Mouse (Mus musculus) spleen, adult 2 months (tissue): ENCODE measurements at regions not wholly inside any gene's neighbourhood (a gene's known extent, or its start where the extent isn't known, plus 50 kb on each side); places are given as distances from the start of the nearest gene placed in this dataset.

Experiments
- CTCF ChIP-seq: fragments of 200-500 bp; IDR thresholded peaks from 2 replicates; pipeline ENCODE4 v1.5.1; 2011; ENCODE audit warnings: mild to moderate bottlenecking, inconsistent platforms; ENCODE audit not compliant: insufficient read depth, insufficient read length, insufficient replicate concordance; ENCODE audit errors: extremely low read depth
- POLR2A ChIP-seq: fragments of 200-500 bp; IDR thresholded peaks from 2 replicates; pipeline ENCODE4 v1.6.1; 2011; ENCODE audit warnings: low read depth, low read length, inconsistent platforms

DNA sequence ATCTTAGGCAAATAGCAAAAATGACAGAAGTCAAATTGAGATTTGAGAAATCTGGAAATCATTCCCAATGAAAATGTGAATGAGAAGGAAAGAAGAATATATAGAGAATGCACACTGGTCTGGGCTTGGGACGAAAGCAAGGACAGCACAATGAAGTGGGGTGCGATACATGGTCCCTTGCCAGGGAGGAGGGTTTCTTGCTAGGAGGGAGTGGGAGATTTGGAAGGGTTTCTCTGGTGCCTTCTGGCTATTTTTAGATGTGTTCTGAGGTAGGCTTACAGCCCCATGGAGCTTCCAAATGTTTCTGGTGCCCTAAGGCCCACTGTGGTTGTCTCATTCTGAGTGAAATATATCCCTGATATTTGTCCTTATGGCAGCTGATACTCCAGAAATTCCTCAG lies 166.0 kb downstream of the Gm7489 start:
- no peak for TF ChIP-seq CTCF
- TF ChIP-seq POLR2A: no peak
